Mouse (Mus musculus): ENCODE results near the gene Oaz3. TPM values are rescaled to one million over a fixed set of nuclear protein-coding genes. Genes with fewer than 3 reads are reported as not detected.
A peak's percentile ranks its signal among the peaks of the same experiment; 100 is the strongest.

Oaz3 gene
- polyA plus RNA-seq, 1 experiment from 2014 or later = 0.51 TPM

DNA sequence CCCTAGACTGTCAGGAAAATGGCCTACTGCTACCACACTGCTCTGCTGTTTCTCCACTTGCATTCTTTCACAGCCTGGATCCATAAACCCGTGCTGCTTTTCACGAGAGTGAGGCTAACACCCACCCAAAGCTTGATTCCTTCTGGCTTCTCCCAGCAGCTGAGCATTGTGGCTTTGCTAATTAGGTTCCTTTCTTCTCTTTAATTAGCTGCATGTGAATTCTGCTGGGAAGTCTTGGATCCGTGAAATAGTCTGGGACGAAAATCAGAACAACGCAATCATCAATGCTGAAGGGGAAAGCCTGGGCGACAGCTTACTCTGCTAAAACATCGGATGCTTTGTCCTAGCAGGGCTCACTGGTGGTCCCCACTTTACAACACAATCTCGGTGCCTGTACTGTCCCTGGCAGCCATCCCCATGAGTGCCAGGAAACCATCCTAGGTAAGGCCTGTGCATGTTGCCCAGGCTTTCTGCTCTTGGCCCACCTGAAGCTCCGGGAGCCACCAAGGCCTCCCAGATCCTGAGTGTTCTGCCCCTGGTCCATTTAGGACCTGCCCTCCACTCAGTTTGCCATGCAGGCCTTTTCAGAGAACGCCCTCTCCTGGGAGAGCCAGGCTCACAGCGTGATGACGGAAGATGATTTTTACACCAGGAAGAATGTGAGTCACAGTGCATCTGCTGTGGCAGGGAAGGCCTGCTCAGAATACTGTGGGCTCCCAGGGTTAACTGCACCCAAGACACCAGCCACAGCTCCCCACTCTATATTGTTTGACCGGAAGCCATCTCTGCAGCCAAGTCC lies 22.1 kb upstream of the Oaz3 start:
- no peak for ATAC-seq (replicated peaks; ENCODE audit: low FRiP score)
- Histone ChIP-seq H3K27me3 (replicated peaks; ENCODE audit: control insufficient read depth, insufficient read depth, low read length) (no peaks in the 10 kb centered on the region), H3K9me3 (ENCODE audit: control insufficient read depth, low read length) (no peaks in the 10 kb centered on the region), H3K4me2 (no peak overlapping the region), H3K4me3 (ENCODE audit: low read depth, low read length) (no peak overlapping the region), H3K27ac (ENCODE audit: low read depth, low read length) (no peak overlapping the region), H3K9ac (ENCODE audit: low read depth, low read length) (no peak overlapping the region), H3K36me3 (ENCODE audit: control insufficient read depth, insufficient read depth, low read length) (no peaks in the 10 kb centered on the region), H3K4me1 (replicated peaks; ENCODE audit: control insufficient read depth, insufficient read depth, low read length) (no peaks in the 10 kb centered on the region)
- WGBS = 75% methylated on average over 13 of the region's 13 CpGs
- DNase-seq (ENCODE audit: low spot score) = no peak

DNA sequence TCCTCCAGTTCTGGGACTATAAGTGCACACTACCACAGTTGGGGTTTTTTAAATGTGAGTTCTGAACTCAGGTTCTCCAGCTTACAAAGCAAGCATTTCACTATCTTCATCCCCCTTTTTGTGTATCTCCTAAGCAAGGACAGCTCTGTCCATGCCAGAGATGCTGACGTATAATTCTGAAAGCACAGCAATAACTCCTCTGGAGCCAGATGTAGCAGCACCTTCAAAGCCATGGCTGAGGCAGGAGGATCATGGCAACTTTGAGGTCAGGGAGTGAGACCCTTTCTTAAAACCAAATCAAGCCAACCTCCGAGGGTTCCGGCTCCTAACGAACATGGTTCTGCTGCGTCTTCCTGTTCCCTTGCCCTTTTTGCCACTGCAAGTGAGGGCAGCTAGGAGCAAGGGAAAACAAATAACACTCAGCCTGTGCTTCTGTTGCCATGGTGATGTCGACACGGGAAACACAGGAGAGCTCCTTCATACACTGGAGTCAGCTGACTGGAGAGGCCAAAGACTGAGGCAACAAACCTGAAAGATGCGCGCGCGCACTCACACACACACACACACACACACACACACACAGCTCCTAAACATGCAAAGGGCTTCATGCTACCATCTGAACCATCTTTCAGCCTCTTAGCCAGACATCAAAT lies 20.3 kb upstream of the Oaz3 start:
- 68% methylated on average over 11 of the region's 11 CpGs for WGBS
- no peak overlapping the region for H3K4me3 ChIP-seq (ENCODE audit: low read depth, low read length)
- DNase-seq (ENCODE audit: low spot score) (no peak), ATAC-seq (replicated peaks; ENCODE audit: low FRiP score) (no peak)
- H3K4me2 ChIP-seq = no peak overlapping the region
- no peaks in the 10 kb centered on the region for H3K27me3 ChIP-seq (replicated peaks; ENCODE audit: control insufficient read depth, insufficient read depth, low read length)
- H3K9ac ChIP-seq (ENCODE audit: low read depth, low read length) = no peak overlapping the region
- H3K9me3 ChIP-seq (ENCODE audit: control insufficient read depth, low read length) = no peaks in the 10 kb centered on the region
- no peak overlapping the region for H3K27ac ChIP-seq (ENCODE audit: low read depth, low read length)
- H3K36me3 ChIP-seq (ENCODE audit: control insufficient read depth, insufficient read depth, low read length) = no peaks in the 10 kb centered on the region
- H3K4me1 ChIP-seq (replicated peaks; ENCODE audit: control insufficient read depth, insufficient read depth, low read length) = no peaks in the 10 kb centered on the region

DNA sequence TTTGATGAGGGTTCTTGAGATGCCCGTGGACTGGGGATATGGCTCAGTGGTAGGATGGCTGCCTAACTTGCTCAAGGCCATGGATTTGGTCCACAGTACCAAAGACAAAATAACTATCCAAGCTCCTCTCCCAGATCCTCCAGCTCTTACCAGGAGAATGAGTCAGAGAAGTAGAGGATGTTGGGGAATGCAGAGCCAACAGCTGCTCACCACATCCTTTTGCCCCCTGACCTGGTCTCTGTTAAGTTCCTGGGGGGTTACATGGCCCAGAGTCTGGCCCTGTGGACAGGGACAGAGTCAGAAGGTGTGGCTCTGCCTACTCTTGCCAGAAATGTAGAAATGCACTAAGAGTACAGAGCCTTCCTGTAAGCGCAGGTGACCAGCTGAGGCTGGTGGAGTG lies 16.1 kb upstream of the Oaz3 start:
- no peak for DNase-seq (ENCODE audit: low spot score)
- Histone ChIP-seq H3K4me1 (replicated peaks; ENCODE audit: control insufficient read depth, insufficient read depth, low read length) (no peaks in the 10 kb centered on the region), H3K9ac (ENCODE audit: low read depth, low read length) (no peak overlapping the region), H3K36me3 (ENCODE audit: control insufficient read depth, insufficient read depth, low read length) (no peaks in the 10 kb centered on the region), H3K4me2 (no peak overlapping the region), H3K9me3 (ENCODE audit: control insufficient read depth, low read length) (no peaks in the 10 kb centered on the region), H3K27me3 (replicated peaks; ENCODE audit: control insufficient read depth, insufficient read depth, low read length) (no peaks in the 10 kb centered on the region), H3K4me3 (ENCODE audit: low read depth, low read length) (no peak overlapping the region), H3K27ac (ENCODE audit: low read depth, low read length) (no peak overlapping the region)
- ATAC-seq (replicated peaks; ENCODE audit: low FRiP score) = no peak
- WGBS = 86% methylated on average over 2 of the region's 2 CpGs

DNA sequence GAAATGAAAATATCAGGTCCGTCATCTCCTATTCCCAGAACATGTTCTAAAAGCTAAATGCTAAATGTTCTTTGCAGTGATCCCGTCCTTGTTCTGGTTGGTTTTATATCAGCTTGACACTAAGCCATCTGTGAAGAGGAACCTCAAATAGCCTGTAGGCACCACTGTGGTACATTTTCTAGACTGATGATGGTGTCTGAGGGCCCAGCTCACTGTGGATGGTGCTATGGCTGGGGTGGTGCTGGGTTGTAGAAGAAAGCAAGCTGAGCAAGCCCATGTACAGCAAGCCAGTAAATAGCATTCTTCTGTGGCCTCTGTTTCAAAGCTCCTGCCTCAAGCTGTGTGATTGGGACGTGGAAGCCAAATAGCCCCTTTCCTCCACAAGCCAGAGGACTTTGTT lies 13.3 kb upstream of the Oaz3 start:
- no peaks in the 10 kb centered on the region for H3K4me1 ChIP-seq (replicated peaks; ENCODE audit: control insufficient read depth, insufficient read depth, low read length)
- DNase-seq (ENCODE audit: low spot score) (no peak), ATAC-seq (replicated peaks; ENCODE audit: low FRiP score) (no peak)
- H3K27ac ChIP-seq (ENCODE audit: low read depth, low read length) = no peak overlapping the region
- no peaks in the 10 kb centered on the region for H3K36me3 ChIP-seq (ENCODE audit: control insufficient read depth, insufficient read depth, low read length)
- peak overlapping the region; percentile 59 for H3K4me2 ChIP-seq
- H3K9ac ChIP-seq (ENCODE audit: low read depth, low read length) = no peak overlapping the region
- no peaks in the 10 kb centered on the region for H3K9me3 ChIP-seq (ENCODE audit: control insufficient read depth, low read length)
- no peaks in the 10 kb centered on the region for H3K27me3 ChIP-seq (replicated peaks; ENCODE audit: control insufficient read depth, insufficient read depth, low read length)
- WGBS = 77% methylated on average over 3 of the region's 3 CpGs
- no peak overlapping the region for H3K4me3 ChIP-seq (ENCODE audit: low read depth, low read length)

DNA sequence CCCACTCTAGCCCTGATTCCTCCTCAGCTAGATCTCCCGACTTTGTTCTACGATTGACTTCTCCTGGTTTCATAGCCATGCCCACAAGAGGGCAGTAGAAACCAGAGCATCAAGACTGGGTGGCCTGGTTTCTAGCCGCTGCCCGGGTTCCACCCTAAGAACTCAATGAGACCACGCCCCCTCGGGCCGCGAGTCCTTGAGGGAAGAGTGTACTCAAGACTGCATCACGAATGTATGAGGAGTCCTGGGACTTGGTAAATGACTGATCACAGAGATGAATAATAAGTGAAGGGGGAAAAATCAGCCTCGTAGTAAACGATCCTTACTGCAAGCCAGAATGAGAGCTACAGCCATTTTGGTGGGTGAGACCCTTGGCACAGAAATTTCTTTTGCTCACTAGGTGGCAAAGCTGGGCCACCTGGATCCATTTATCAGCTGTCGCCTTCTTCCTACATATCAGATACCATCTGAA lies 12.8 kb upstream of the Oaz3 start:
- WGBS = 4% methylated on average over 12 of the region's 12 CpGs
- ATAC-seq (replicated peaks; ENCODE audit: low FRiP score) (peak; percentile 78), DNase-seq (ENCODE audit: low spot score) (peak; percentile 80)
- Histone ChIP-seq H3K9me3 (ENCODE audit: control insufficient read depth, low read length) (no peaks in the 10 kb centered on the region), H3K4me1 (replicated peaks; ENCODE audit: control insufficient read depth, insufficient read depth, low read length) (no peaks in the 10 kb centered on the region), H3K27me3 (replicated peaks; ENCODE audit: control insufficient read depth, insufficient read depth, low read length) (no peaks in the 10 kb centered on the region), H3K4me2 (peak overlapping the region; percentile 59), H3K4me3 (ENCODE audit: low read depth, low read length) (peak overlapping the region; percentile 32), H3K9ac (ENCODE audit: low read depth, low read length) (no peak overlapping the region), H3K27ac (ENCODE audit: low read depth, low read length) (no peak overlapping the region), H3K36me3 (ENCODE audit: control insufficient read depth, insufficient read depth, low read length) (no peaks in the 10 kb centered on the region)

DNA sequence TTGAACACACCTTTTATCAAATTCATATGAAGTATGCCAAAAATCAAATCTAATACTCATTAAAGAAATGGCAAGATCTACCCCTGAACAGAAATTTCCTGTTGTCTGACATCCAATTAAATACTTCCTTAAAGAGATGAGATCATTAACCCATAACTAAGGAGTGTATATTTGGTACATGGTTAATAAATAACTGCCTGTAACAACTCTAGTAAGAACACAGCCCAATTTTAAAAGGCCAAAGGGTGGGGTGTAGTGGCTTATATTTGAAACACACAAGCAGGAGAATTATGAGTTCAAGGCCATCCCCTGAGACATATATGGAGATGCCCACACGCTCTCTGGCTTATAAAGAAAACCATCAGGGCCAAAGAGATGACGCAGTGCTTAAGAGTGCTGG lies 5.7 kb upstream of the Oaz3 start:
- H3K36me3 ChIP-seq (ENCODE audit: control insufficient read depth, insufficient read depth, low read length) = peaks cover 27% of the 10 kb centered on the region
- H3K4me1 ChIP-seq (replicated peaks; ENCODE audit: control insufficient read depth, insufficient read depth, low read length) = peaks cover under 1% of the 10 kb centered on the region
- no peak overlapping the region for H3K4me2 ChIP-seq
- H3K9me3 ChIP-seq (ENCODE audit: control insufficient read depth, low read length) = no peaks in the 10 kb centered on the region
- H3K27ac ChIP-seq (ENCODE audit: low read depth, low read length) = no peak overlapping the region
- no peaks in the 10 kb centered on the region for H3K27me3 ChIP-seq (replicated peaks; ENCODE audit: control insufficient read depth, insufficient read depth, low read length)
- no peak for ATAC-seq (replicated peaks; ENCODE audit: low FRiP score)
- DNase-seq (ENCODE audit: low spot score) = no peak
- WGBS = 93% methylated on average over 2 of the region's 2 CpGs
- no peak overlapping the region for H3K9ac ChIP-seq (ENCODE audit: low read depth, low read length)
- H3K4me3 ChIP-seq (ENCODE audit: low read depth, low read length) = no peak overlapping the region

DNA sequence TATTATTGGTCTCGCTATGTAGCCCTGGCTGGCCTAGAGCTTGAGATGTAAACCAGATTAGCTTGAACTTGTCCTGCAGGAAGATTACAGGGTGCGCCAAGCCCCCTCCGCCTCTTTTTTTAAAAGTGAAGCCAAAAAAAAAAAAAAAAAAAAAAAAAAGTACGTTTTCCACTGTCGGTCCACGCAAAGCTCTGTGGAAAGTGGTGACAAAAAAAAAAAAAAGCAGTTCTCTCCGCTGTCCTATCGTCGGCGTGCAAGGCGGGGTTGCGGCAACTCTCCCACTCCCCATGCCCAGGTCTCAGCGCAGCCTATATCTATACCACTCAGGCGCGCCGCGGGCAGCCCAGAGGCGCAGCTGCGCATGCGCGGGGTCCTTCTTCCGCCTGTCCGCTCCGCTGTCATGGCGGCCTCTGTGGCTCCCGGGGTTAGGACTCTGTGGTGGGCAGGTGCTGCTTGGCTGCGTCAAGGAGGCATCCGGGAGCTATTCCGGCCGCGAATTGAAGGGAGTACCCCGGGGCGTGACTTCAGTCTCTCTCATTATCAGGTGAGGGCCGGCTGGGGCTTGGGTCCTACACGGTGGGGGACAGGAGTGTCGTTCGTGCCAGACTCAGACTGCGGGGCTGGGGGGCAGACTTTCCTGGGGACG lies 641 bp downstream of the Oaz3 start, which contains the start of gene Mrpl9:
Mrpl9 (plus strand) TSS at position 368 of the 646 bp plus-strand sequence.
- peak within 1 kb of the TSS; percentile 85 for H3K4me2 ChIP-seq
- H3K9me3 ChIP-seq (ENCODE audit: control insufficient read depth, low read length) = no peaks in the 10 kb centered on the region
- peaks cover 21% of the 10 kb centered on the region for H3K36me3 ChIP-seq (ENCODE audit: control insufficient read depth, insufficient read depth, low read length)
- ATAC-seq (replicated peaks; ENCODE audit: low FRiP score) (peak; percentile 97), DNase-seq (ENCODE audit: low spot score) (peak; percentile 97)
- H3K27ac ChIP-seq (ENCODE audit: low read depth, low read length) = peak within 1 kb of the TSS; percentile 71
- no peaks in the 10 kb centered on the region for H3K27me3 ChIP-seq (replicated peaks; ENCODE audit: control insufficient read depth, insufficient read depth, low read length)
- H3K9ac ChIP-seq (ENCODE audit: low read depth, low read length) = peak within 1 kb of the TSS; percentile 96
- H3K4me1 ChIP-seq (replicated peaks; ENCODE audit: control insufficient read depth, insufficient read depth, low read length) = peaks cover 3% of the 10 kb centered on the region
- H3K4me3 ChIP-seq (ENCODE audit: low read depth, low read length) = peak within 1 kb of the TSS; percentile 96
- under 1% methylated on average over 39 of the region's 39 CpGs for WGBS

DNA sequence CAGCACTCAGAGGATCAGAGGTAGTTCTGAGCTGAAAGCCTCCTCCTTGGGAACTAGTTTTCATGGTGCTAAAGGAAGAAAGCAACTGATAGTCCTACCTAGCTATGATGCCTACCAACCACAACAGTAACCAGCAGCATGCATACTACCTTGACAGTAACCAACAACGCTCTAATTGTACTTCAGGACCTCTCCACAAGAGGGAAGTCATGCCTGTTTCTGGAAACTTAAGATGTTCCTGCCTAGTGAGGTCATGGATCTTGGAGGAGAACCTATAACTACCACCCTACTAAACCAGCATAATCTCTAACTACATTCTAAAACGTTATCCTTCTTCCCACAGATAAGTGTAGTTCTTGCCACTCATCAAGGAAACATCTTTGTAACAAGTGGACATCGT lies 2.5 kb downstream of the Oaz3 start:
- Histone ChIP-seq H3K9ac (ENCODE audit: low read depth, low read length) (no peak overlapping the region), H3K9me3 (ENCODE audit: control insufficient read depth, low read length) (no peaks in the 10 kb centered on the region), H3K27me3 (replicated peaks; ENCODE audit: control insufficient read depth, insufficient read depth, low read length) (no peaks in the 10 kb centered on the region), H3K27ac (ENCODE audit: low read depth, low read length) (no peak overlapping the region), H3K4me1 (replicated peaks; ENCODE audit: control insufficient read depth, insufficient read depth, low read length) (peaks cover 3% of the 10 kb centered on the region), H3K4me3 (ENCODE audit: low read depth, low read length) (no peak overlapping the region), H3K4me2 (no peak overlapping the region), H3K36me3 (ENCODE audit: control insufficient read depth, insufficient read depth, low read length) (peaks cover 9% of the 10 kb centered on the region)
- no peak for ATAC-seq (replicated peaks; ENCODE audit: low FRiP score)
- 39% methylated on average over 3 of the region's 3 CpGs for WGBS
- DNase-seq (ENCODE audit: low spot score) = no peak

All from liver, embryonic 11.5 days (tissue).